Mouse (Mus musculus) kidney, adult 2 months (tissue): ENCODE measurements at regions not wholly inside any gene's neighbourhood (a gene's known extent, or its start where the extent isn't known, plus 50 kb on each side); places are given as distances from the start of the nearest gene placed in this dataset.

Experiments
- DNase-seq: peaks from one replicate; pipeline ENCODE4 v3.0.0; 2021
- H3K27ac ChIP-seq: fragments of 200-500 bp; 2 replicates; pipeline ENCODE4 v1.5.1; 2012; ENCODE audit warnings: low read depth, low read length, control low read depth, inconsistent platforms; ENCODE audit not compliant: insufficient read depth
- H3K27me3 ChIP-seq: fragments of 200-500 bp; replicated peaks from 2 replicates; pipeline ENCODE4 v1.6.1; 2012; ENCODE audit warnings: mild to moderate bottlenecking, moderate library complexity, low read length, inconsistent platforms; ENCODE audit not compliant: control insufficient read depth, insufficient read depth
- H3K36me3 ChIP-seq: fragments of 200-500 bp; 2 replicates; pipeline ENCODE4 v1.6.1; 2012; ENCODE audit warnings: mild to moderate bottlenecking, moderate library complexity, low read length, inconsistent platforms; ENCODE audit not compliant: control insufficient read depth, insufficient read depth
- H3K4me1 ChIP-seq: fragments of 200-500 bp; 2 replicates; pipeline ENCODE4 v1.6.1; 2011; ENCODE audit warnings: low read length; ENCODE audit not compliant: control insufficient read depth, insufficient read depth
- H3K4me3 ChIP-seq: fragments of 200-500 bp; 2 replicates; pipeline ENCODE4 v1.5.1; 2011; ENCODE audit warnings: mild to moderate bottlenecking, low read depth, low read length, control low read depth; ENCODE audit not compliant: insufficient read depth
- CTCF ChIP-seq: fragments of 200-500 bp; conservative IDR thresholded peaks from 2 replicates; pipeline ENCODE4 v1.5.1; 2011; ENCODE audit warnings: low read depth, mild to moderate bottlenecking, control low read depth, low read length, moderate library complexity, mixed read lengths; ENCODE audit not compliant: insufficient read depth, insufficient read length
- POLR2A ChIP-seq: fragments of 200-500 bp; IDR thresholded peaks from one replicate; pipeline ENCODE4 v1.6.1; 2011; ENCODE audit warnings: low read depth, low read length, control low read depth
- WGBS: fragments of 180-500 bp; shearing (Covaris S2); methylation state at CpG from one replicate; pipeline ENCODE4 v1.1.7; 2018; 5-methylcytosine and 5-hydroxymethylcytosine counted together

GRCm38 (mm10) chr10:21218431-21218830, 57.6 kb upstream of the Myb start:
- H3K36me3 ChIP-seq, result no peaks in the 10 kb centered on the region
- no peaks in the 10 kb centered on the region for H3K4me1 ChIP-seq
- no peak for TF ChIP-seq POLR2A
- no peak for TF ChIP-seq CTCF
- no peak overlapping the region for H3K4me3 ChIP-seq
- H3K27me3 ChIP-seq, result no peaks in the 10 kb centered on the region
- DNase-seq, result no peak
- WGBS, result 82% methylated on average over 5 of the region's 5 CpGs
- no peak overlapping the region for H3K27ac ChIP-seq

GRCm38 (mm10) chr10:21220795-21221194, 60.0 kb upstream of the Myb start:
- WGBS, result 96% methylated on average over 3 of the region's 3 CpGs
- Histone ChIP-seq H3K27ac (no peak overlapping the region), H3K4me1 (no peaks in the 10 kb centered on the region), H3K36me3 (no peaks in the 10 kb centered on the region), H3K27me3 (no peaks in the 10 kb centered on the region), H3K4me3 (no peak overlapping the region)
- no peak for DNase-seq
- TF ChIP-seq CTCF (no peak), POLR2A (no peak)

- Histone ChIP-seq H3K27ac (no peak overlapping the region), H3K4me1 (no peaks in the 10 kb centered on the region), H3K36me3 (no peaks in the 10 kb centered on the region), H3K4me3 (no peak overlapping the region), H3K27me3 (no peaks in the 10 kb centered on the region)
- no peak for DNase-seq
- WGBS, result 98% methylated on average over 4 of the region's 4 CpGs
- no peak for TF ChIP-seq POLR2A
- TF ChIP-seq CTCF, result no peak
These were observed 60.6 kb upstream of the Myb start for GRCm38 (mm10) chr10:21221290-21221926.

- no peaks in the 10 kb centered on the region for H3K27me3 ChIP-seq
- DNase-seq, result peak; percentile 29
- H3K27ac ChIP-seq, result no peak overlapping the region
- no peaks in the 10 kb centered on the region for H3K36me3 ChIP-seq
- H3K4me1 ChIP-seq, result no peaks in the 10 kb centered on the region
- H3K4me3 ChIP-seq, result no peak overlapping the region
- 62% methylated on average over 9 of the region's 9 CpGs for WGBS
- no peak for TF ChIP-seq POLR2A
These were observed 61.6 kb upstream of the Myb start for GRCm38 (mm10) chr10:21222104-21223034.

GRCm38 (mm10) chr10:21223104-21223910, 62.5 kb upstream of the Myb start:
- no peaks in the 10 kb centered on the region for H3K27me3 ChIP-seq
- WGBS, result 49% methylated on average over 8 of the region's 8 CpGs
- no peak overlapping the region for H3K27ac ChIP-seq
- H3K4me1 ChIP-seq, result no peaks in the 10 kb centered on the region
- H3K4me3 ChIP-seq, result no peak overlapping the region
- no peak for DNase-seq
- no peak for TF ChIP-seq CTCF
- no peaks in the 10 kb centered on the region for H3K36me3 ChIP-seq

GRCm38 (mm10) chr10:21224229-21224628, 63.4 kb upstream of the Myb start:
- WGBS, result 97% methylated on average over 5 of the region's 5 CpGs
- no peak for DNase-seq
- Histone ChIP-seq H3K27me3 (no peaks in the 10 kb centered on the region), H3K36me3 (no peaks in the 10 kb centered on the region), H3K4me1 (no peaks in the 10 kb centered on the region), H3K27ac (no peak overlapping the region), H3K4me3 (no peak overlapping the region)
- TF ChIP-seq POLR2A, result no peak
- TF ChIP-seq CTCF, result no peak

GRCm38 (mm10) chr10:21226210-21226609, 65.4 kb upstream of the Myb start:
- no peak overlapping the region for H3K27ac ChIP-seq
- H3K27me3 ChIP-seq, result no peaks in the 10 kb centered on the region
- no peak overlapping the region for H3K4me3 ChIP-seq
- no peaks in the 10 kb centered on the region for H3K4me1 ChIP-seq
- 68% methylated on average over 7 of the region's 7 CpGs for WGBS
- no peaks in the 10 kb centered on the region for H3K36me3 ChIP-seq
- TF ChIP-seq POLR2A (no peak), CTCF (no peak)
- no peak for DNase-seq
